Mouse (Mus musculus) stomach, postnatal 0 days (tissue): ENCODE results near the gene Map3k20.

Source experiments
- CTCF ChIP-seq: IDR thresholded peaks from 2 replicates; pipeline ENCODE4 v1.5.1; 2016; ENCODE audit warnings: antibody characterized with exemption, low read depth, mild to moderate bottlenecking, moderate library complexity
- EP300 ChIP-seq: optimal IDR thresholded peaks from 2 replicates; pipeline ENCODE3; 2016; ENCODE audit warnings: antibody characterized with exemption

DNA sequence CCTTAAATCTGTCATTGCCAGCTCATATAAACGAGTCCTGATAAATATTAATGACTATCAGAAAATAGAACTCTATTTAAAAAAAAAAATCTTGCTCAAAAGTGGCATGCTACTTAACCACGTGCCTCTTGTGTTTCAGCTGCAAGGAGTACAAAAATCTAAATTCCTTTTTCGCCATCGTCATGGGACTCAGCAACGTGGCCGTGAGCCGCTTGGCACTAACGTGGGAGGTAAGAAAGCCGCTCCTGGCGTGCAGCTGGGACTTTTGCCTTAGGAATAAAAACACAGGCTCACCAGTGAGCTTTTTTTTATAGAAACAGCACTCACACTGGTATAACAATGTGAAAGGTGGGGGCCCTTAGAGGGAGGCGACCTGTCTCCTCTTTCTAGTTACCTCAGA is 46.5 kb upstream of the Map3k20 start:
- TF ChIP-seq CTCF (no peak), EP300 (no peak)
